Mouse (Mus musculus) retina, embryonic 14.5 days (tissue): ENCODE results near the gene Id1.

ENCODE experiments used
- DNase-seq: peaks from one replicate; pipeline ENCODE4 v3.0.0-alpha.2; 2015; ENCODE audit warnings: low spot score

Gene Id1

DNA sequence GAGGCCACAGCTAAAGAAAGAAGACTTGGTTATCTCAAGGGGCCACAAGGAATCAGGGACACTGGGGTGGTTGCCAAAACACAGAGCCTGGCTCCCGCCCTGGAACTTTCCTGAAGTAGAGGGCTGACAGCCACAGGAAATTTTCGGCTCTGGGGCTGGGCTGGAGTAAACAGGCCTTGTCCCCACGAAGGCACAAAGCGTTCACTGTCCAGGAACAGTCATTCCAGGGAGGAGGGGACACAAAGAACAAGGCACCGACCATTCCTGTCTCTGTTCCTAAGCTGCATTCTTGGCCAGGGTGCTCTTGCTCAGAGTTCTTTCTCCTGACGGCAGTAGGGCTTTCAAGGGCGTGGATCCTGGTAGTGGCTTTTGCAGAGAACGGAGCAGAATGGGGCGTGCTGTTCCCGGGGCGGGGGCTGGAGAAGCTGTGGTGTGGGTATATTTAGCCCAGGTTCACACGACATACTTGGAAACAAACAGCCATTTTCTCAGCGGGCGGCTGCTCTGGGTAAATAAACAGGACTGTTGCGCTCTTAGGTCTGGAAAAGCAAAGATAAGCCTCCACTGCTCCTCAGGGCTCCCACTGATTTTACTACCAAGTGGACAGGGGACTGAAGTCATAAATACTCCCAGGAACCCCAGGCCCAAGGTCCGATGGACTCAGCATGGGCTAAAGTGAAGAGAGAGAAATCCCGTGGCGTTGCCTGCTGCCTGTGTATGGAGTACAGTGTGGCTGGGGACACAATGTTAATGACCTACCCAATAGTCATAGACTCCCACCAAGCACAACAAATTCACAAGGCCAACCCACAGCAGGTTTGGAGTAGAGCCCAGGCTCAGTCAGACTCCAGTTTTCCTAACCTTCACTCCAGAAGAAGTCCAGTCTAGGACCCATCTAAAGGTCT, 49.6 kb downstream of the Id1 start:
- no peak for DNase-seq
